ENCODE assay signal across 8 mouse cellular contexts in genomic region chr17:10319431-10319684, GRCm38 (mm10). TPM values are rescaled to one million over a fixed set of nuclear protein-coding genes. Genes with fewer than 3 reads are reported as not detected.
DNase-seq lines count a peak whose midpoint lies in the region; ATAC-seq lines count a peak whose summit lies in the region.

No protein-coding gene starts in this region.

- intact Hi-C loops in heart, postnatal 10 days (cut with DNase I) = loop anchor here (2.0 kb wide), 1 partner anchor 281 kb away; no protein-coding TSS in a partner anchor

- DNase-seq in heart, embryonic 10.5 days (ENCODE audit: low spot score) = no peak
- DNase-seq in heart, postnatal 10 days = no peak
- DNase-seq in thymus, postnatal 4 days = peak; percentile 78
- no peak for DNase-seq in thymus, postnatal 0 days (ENCODE audit: low spot score)
- no peak for DNase-seq in liver, embryonic 11.5 days (ENCODE audit: low spot score)
- DNase-seq in adrenal gland, postnatal 4 days (ENCODE audit: low spot score in 2 of 2) = no peak
- DNase-seq in cerebellum, postnatal 10 days = no peak

- H3K4me3 ChIP-seq in heart, embryonic 10.5 days = peak overlapping the region; percentile 93
- peak overlapping the region; percentile 92 for H3K4me3 ChIP-seq in liver, embryonic 11.5 days (ENCODE audit: low read depth, low read length)

- peaks cover 25% of the 10 kb centered on the region for H3K4me1 ChIP-seq in heart, embryonic 10.5 days
- H3K4me1 ChIP-seq in liver, embryonic 11.5 days (replicated peaks; ENCODE audit: control insufficient read depth, insufficient read depth, low read length) = peaks cover 12% of the 10 kb centered on the region

- peak overlapping the region; percentile 79 for H3K4me2 ChIP-seq in liver, embryonic 11.5 days

- WGBS in heart, embryonic 10.5 days = 10% methylated on average over 44 of the region's 46 CpGs
- 0% methylated on average over 33 of the region's 46 CpGs for WGBS in liver, embryonic 11.5 days

- peak overlapping the region; percentile 100 for H3K27ac ChIP-seq in heart, embryonic 10.5 days
- peak overlapping the region; percentile 97 for H3K27ac ChIP-seq in liver, embryonic 11.5 days (ENCODE audit: low read depth, low read length)

- no peaks in the 10 kb centered on the region for H3K9me3 ChIP-seq in heart, embryonic 10.5 days
- no peaks in the 10 kb centered on the region for H3K9me3 ChIP-seq in liver, embryonic 11.5 days (ENCODE audit: control insufficient read depth, low read length)

- no peaks in the 10 kb centered on the region for H3K36me3 ChIP-seq in heart, embryonic 10.5 days
- no peaks in the 10 kb centered on the region for H3K36me3 ChIP-seq in liver, embryonic 11.5 days (ENCODE audit: control insufficient read depth, insufficient read depth, low read length)

- H3K27me3 ChIP-seq in heart, embryonic 10.5 days (ENCODE audit: insufficient read depth, poor library complexity, severe bottlenecking) = no peaks in the 10 kb centered on the region
- no peaks in the 10 kb centered on the region for H3K27me3 ChIP-seq in liver, embryonic 11.5 days (replicated peaks; ENCODE audit: control insufficient read depth, insufficient read depth, low read length)

- peak overlapping the region; percentile 94 for H3K9ac ChIP-seq in liver, embryonic 11.5 days (ENCODE audit: low read depth, low read length)

- ATAC-seq in liver, embryonic 11.5 days (replicated peaks; ENCODE audit: low FRiP score) = no peak
- ATAC-seq in inflammation-experienced regulatory T-cells, adult 6 months = no peak

RNA-seq across cellular contexts. Expression of gene Qk, which starts 0.3 kb away (rescaled TPM):
- polyA plus RNA-seq in heart, embryonic 10.5 days (2016; fragmentation: Nextera tagmentation; extraction: Ambion mirVana) = 39.3 and 44.5 TPM in 2 replicates
- 100 to 1,000 TPM; 548 to 551 TPM for total RNA-seq in heart, postnatal 10 days (2021)
- polyA plus RNA-seq in thymus, postnatal 0 days (2015; fragmentation: Nextera tagmentation; extraction: Ambion mirVana) = 14.0 and 16.8 TPM in 2 replicates
- polyA plus RNA-seq in liver, embryonic 11.5 days (2014; fragmentation: Nextera tagmentation; extraction: Ambion mirVana) = 18.2 and 20.3 TPM in 2 replicates
- total RNA-seq in adrenal gland, postnatal 4 days (2021) = 100 to 1,000 TPM; 233 to 246 TPM
- polyA plus RNA-seq in inflammation-experienced regulatory T-cells, adult 6 months (2017; shearing (Covaris generic)) = 10 to 100 TPM in 2 of 3 experiments, 1 to 10 TPM in 1; 9.6 to 17.0 (median 15.1) TPM
